Mouse (Mus musculus) bone marrow, adult 2 months (tissue): ENCODE data around the gene Dnaja3. TPM values are rescaled to one million over a fixed set of nuclear protein-coding genes. Genes with fewer than 3 reads are reported as not detected.

Experiments used
- H3K27ac ChIP-seq: fragments of 200-500 bp; 2 replicates; pipeline ENCODE4 v1.5.1; 2012; ENCODE audit warnings: low read depth, mild to moderate bottlenecking, control low read depth, inconsistent platforms, low read length; ENCODE audit not compliant: control insufficient read depth, poor library complexity, insufficient read depth
- H3K4me1 ChIP-seq: fragments of 200-500 bp; 2 replicates; pipeline ENCODE4 v1.6.1; 2011; ENCODE audit warnings: low read length; ENCODE audit not compliant: control insufficient read depth, insufficient read depth
- H3K4me3 ChIP-seq: fragments of 200-500 bp; replicated peaks from 2 replicates; pipeline ENCODE3; 2011; ENCODE audit warnings: mild to moderate bottlenecking, low read depth, low read length, control low read depth; ENCODE audit not compliant: control insufficient read depth
- CTCF ChIP-seq: fragments of 200-500 bp; IDR thresholded peaks from 2 replicates; pipeline ENCODE4 v1.5.1; 2011; ENCODE audit warnings: low read length, control low read depth; ENCODE audit not compliant: control insufficient read depth, insufficient read depth
- POLR2A ChIP-seq: fragments of 200-500 bp; IDR thresholded peaks from 2 replicates; pipeline ENCODE4 v1.6.1; 2011; ENCODE audit warnings: low read depth, mild to moderate bottlenecking, control low read depth, low read length, borderline replicate concordance; ENCODE audit not compliant: control insufficient read depth
- WGBS: fragments of 180-500 bp; shearing (Covaris S2); methylation state at CpG from one replicate; pipeline ENCODE4 v1.1.7; 2018; 5-methylcytosine and 5-hydroxymethylcytosine counted together
- polyA plus RNA-seq: library from polyadenylated mRNA; stranded (reverse); fragments of >200 nt; gene quantifications from 2 replicates; pipeline ENCODE4 v1.2.4, GENCODE M21; 2011; ENCODE audit warnings: low replicate concordance; ENCODE audit not compliant: missing spikeins, insufficient read depth, insufficient read length

The Dnaja3 gene
- polyA plus RNA-seq, 1 experiment: 11.7 TPM

DNA sequence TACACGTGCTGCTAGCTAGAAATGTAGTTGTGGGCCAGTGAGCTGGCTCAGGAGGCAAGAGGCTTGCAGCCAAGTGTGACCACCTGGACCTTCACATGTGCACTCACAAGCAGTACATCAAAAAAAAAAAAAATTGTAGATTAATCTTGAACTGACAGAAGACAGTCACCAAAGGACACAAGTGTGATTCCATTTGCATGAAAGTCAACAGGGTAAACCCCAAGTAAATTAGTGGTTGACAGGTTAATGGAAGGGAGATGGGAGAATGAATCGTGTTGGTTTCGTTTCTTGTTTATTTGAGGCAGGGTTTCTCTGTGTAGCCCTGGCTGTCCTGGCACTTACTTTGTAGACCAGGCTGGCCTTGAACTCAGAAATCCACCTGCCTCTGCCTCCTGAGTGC is 78.1 kb downstream of the Dnaja3 start:
- peak overlapping the region; percentile 21 for H3K4me3 ChIP-seq
- no peak for TF ChIP-seq POLR2A
- TF ChIP-seq CTCF: no peak
- 38% methylated on average over 3 of the region's 3 CpGs for WGBS
- H3K4me1 ChIP-seq: peaks cover 1% of the 10 kb centered on the region
- no peak overlapping the region for H3K27ac ChIP-seq

GRCm38 (mm10) chr16:4718753-4719518 is 79.1 kb downstream of the Dnaja3 start, which contains the start of gene Nmral1:
Gene Nmral1 (minus strand): TSS chr16:4719356.
- 13% methylated on average over 33 of the region's 33 CpGs for WGBS
- Histone ChIP-seq H3K4me3 (peak within 1 kb of the TSS; percentile 92), H3K4me1 (peaks cover 6% of the 10 kb centered on the region), H3K27ac (peak within 1 kb of the TSS; percentile 63)
- TF ChIP-seq CTCF: no peak
- TF ChIP-seq POLR2A: peak; percentile 46; the same call in 1 of the 2 replicates

- WGBS: 20% methylated on average over 7 of the region's 7 CpGs
- no peak overlapping the region for H3K4me3 ChIP-seq
- H3K27ac ChIP-seq: peak overlapping the region; percentile 92
- H3K4me1 ChIP-seq: peaks cover 8% of the 10 kb centered on the region
- TF ChIP-seq POLR2A: no peak
- no peak for TF ChIP-seq CTCF
These were observed 82.5 kb downstream of the Dnaja3 start for GRCm38 (mm10) chr16:4722128-4722914.

DNA sequence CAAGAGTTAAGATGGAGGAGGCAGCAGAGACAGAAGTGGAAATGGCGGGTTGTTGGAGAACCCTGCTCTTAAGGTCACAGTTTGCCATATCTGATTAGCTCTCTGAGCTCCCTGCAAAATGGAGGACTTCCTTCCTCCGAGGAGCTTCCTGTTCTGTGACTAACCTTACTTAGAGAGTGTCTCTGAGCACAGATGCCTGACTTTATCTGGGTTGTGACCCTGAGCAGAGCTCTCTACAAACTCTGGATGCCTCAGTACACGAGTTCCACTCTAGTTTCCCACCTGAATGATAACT is 83.1 kb downstream of the Dnaja3 start:
- Histone ChIP-seq H3K4me1 (peaks cover 8% of the 10 kb centered on the region), H3K27ac (peak overlapping the region; percentile 92), H3K4me3 (no peak overlapping the region)
- TF ChIP-seq CTCF: no peak
- no peak for TF ChIP-seq POLR2A
- WGBS: 17% methylated on average over 3 of the region's 3 CpGs

GRCm38 (mm10) chr16:4725266-4725665 is 85.5 kb downstream of the Dnaja3 start:
- no peak overlapping the region for H3K27ac ChIP-seq
- 84% methylated on average over 4 of the region's 4 CpGs for WGBS
- peaks cover 10% of the 10 kb centered on the region for H3K4me1 ChIP-seq
- no peak for TF ChIP-seq CTCF
- TF ChIP-seq POLR2A: no peak
- no peak overlapping the region for H3K4me3 ChIP-seq

GRCm38 (mm10) chr16:4725780-4726527 is 86.2 kb downstream of the Dnaja3 start, which contains the start of gene Hmox2:
Gene Hmox2 (plus strand): TSS chr16:4726361.
- WGBS: 4% methylated on average over 35 of the region's 35 CpGs

GRCm38 (mm10) chr16:4726528-4727128 is 86.8 kb downstream of the Dnaja3 start:
- Histone ChIP-seq H3K4me1 (peaks cover 10% of the 10 kb centered on the region), H3K4me3 (peak overlapping the region; percentile 93), H3K27ac (peak overlapping the region; percentile 91)
- WGBS: under 1% methylated on average over 40 of the region's 40 CpGs
- TF ChIP-seq CTCF (no peak), POLR2A (no peak)

More at GRCm38 (mm10) chr16:4725780-4726527, 86.2 kb downstream of the Dnaja3 start, which contains the start of gene Hmox2:
- Histone ChIP-seq H3K4me1 (peaks cover 10% of the 10 kb centered on the region), H3K4me3 (peak within 1 kb of the TSS; percentile 93), H3K27ac (peak within 1 kb of the TSS; percentile 91)
- no peak for TF ChIP-seq CTCF
- peak; percentile 98 for TF ChIP-seq POLR2A

GRCm38 (mm10) chr16:4727526-4727925 is 87.7 kb downstream of the Dnaja3 start:
- no peak overlapping the region for H3K27ac ChIP-seq
- no peak for TF ChIP-seq POLR2A
- TF ChIP-seq CTCF: no peak
- H3K4me3 ChIP-seq: no peak overlapping the region
- peaks cover 10% of the 10 kb centered on the region for H3K4me1 ChIP-seq
- 68% methylated on average over 1 of the region's 1 CpGs for WGBS
